Mouse (Mus musculus): ENCODE data around the gene Lif. TPM values are rescaled to one million over a fixed set of nuclear protein-coding genes. Genes with fewer than 3 reads are reported as not detected.

The Lif gene
- under 1 TPM; 0.16 to 0.50 TPM for total RNA-seq (2021)

DNA sequence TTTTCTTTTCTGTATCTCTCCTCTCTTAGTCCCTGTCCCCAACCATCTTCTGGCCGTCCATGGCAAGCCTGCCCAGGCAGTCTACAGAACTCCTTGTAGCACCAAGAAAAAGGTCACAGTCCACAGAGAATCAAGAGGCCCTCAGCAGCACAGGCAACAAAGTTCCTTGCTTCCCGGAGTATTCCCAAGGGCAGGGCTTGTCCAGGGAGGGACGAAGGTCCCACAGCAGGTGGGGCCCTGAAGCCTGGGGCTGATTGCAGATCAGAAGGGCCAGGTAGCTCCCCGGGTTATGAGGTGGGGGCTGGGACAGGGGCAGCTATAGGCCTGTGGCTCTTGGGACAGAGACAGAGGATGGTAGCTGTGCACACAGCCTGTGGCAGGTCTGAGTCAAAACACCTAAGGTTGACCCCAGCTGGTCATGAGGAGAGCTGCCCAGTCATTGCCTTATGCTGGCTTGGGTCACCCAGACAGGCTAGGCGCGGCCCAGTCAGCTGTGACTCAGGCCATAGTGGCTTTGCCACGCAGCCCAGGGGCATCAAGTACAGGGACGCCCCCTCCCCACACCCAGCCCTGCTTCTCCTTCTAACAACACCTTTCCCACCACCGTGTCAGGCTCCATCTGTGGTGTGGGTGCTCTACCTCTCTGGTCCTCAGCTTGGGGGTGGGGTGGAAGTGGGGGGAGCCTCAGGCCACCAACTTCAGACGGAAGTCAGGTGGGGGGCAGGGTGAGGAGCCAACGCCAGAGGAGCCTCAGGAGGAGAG, at the start of gene Lif:
Gene Lif, plus strand, starts transcription at position 712 of the 762 bp plus-strand sequence.
- intact Hi-C loops (cut with DNase I), result loop anchor here (5.0 kb wide), 1 partner anchor 70 kb away; no protein-coding TSS in a partner anchor
- DNase-seq, result no peak

DNA sequence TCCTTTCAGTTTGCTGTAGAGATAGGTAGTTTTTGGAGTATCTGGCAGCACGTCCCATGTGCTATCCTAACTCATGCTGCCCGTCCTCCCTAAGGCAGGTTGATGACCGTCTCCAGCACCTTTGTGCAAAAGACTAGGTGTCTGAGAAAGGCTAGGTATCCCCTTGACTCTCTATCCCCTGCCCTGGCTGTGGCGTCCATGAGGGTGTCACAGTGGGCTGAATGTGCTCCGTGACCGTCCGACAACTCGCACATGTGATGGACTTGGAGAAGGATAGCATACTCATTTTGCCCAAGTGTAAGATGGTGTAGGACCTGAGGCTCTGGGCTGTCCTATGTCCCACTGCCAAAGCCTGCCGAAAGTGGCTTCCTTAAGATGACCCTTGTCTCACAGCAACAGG, 49.7 kb upstream of the Lif start:
- DNase-seq, result no peak
- intact Hi-C loops (cut with DNase I), result no loop called here

DNA sequence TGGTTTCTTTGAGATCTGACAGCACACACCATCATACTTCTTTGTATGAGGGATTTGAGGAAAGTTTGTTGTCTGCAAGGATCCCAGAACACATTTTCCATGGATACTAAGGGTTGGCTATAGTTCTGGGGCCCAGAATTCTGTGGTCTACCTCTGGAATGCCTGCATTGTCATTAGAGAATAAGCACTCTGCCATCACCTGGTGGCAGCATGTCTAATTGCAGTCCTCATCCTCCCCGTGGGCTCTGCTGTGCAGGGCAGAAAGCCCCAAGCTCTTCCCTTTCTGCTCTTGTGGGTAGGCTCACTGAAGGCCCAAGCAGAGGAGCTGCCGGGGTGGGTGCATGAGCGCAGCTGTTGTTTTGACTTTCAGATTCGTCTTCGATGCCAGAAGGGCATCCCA, 47.8 kb upstream of the Lif start:
- intact Hi-C loops (cut with DNase I), result no loop called here

DNA sequence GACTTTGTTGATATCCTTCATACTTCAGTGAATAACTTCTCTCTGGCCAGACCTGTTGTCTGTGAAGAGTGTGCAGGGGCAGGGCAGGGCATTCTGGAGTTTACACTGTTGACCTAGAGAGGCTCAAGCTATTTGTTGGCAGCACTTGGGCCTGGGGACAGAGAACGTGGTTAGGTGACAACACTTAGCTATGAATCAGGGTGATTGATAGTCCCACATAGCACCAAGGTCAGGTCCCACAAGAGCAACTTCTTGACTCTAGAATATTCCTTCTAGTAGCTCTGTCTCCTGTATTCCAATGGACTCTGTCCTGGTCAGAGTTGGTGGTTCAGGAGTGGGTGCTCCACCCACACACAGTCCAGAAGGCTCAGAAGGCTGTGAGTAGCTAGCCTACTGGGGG, 46.6 kb upstream of the Lif start:
- DNase-seq, result no peak
- intact Hi-C loops (cut with DNase I), result no loop called here

More for the DNA sequence above, 47.8 kb upstream of the Lif start:
- no peak for DNase-seq

DNA sequence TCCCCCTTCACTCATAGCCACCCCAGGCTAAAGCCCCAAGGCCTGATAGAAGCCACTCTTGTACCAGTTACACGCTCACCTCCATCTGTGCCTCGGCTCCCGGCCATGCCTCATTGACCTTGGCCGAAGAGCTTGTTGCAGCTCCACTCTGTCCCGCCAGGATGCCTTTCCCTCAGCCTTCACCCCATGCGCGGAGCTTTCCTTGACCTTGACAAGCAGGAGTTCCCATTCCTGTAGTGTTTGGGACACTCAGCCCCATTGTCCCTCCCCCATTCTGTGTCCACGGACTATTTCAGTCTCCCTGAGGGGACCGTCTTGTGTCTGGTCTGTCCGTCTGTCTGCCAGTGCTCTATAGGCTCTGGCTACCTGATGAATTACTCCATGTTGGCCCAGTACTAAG, 44.2 kb upstream of the Lif start:
- intact Hi-C loops (cut with DNase I), result no loop called here
- no peak for DNase-seq

DNA sequence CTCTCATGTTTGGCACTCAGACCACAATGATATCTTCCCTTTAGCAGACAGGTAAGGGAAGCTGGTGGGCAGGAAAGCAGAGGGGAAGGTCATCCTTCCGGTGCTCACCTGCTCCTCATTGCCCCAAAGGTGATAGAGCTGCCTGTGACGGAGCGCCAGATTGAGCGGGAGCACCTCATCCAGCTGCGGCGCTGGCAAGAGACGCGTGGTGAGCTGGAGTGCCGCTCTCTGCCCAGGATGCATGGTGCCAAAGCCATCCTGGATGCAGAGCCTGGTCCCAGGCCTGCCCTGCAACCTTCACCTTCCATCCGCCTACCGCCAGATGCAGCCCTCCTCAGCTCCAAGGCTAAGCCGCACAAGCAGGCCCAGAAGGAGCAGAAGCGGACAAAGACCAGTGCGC, 42.8 kb upstream of the Lif start:
- intact Hi-C loops (cut with DNase I), result no loop called here
- DNase-seq, result no peak

DNA sequence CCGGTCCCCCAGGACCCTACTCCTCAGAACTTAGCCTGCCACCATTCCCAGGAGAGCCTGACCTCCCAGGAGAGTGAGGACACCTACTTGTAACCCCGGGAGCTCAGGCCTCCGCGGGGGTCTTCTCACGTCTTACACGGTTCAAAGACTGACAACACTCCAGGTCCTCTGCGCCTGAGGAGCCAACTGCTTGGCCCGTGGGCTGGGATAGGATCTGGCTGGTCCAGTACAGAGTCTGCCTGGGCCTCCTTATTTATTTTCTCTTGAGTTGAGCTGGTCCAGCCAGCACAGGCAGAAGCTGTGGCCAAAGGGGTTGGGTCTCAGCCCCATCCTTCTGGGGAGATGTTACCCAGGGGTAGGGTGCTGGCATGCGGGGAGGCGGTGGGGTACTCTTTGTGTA, 42.3 kb upstream of the Lif start:
- DNase-seq, result no peak
- intact Hi-C loops (cut with DNase I), result no loop called here

DNA sequence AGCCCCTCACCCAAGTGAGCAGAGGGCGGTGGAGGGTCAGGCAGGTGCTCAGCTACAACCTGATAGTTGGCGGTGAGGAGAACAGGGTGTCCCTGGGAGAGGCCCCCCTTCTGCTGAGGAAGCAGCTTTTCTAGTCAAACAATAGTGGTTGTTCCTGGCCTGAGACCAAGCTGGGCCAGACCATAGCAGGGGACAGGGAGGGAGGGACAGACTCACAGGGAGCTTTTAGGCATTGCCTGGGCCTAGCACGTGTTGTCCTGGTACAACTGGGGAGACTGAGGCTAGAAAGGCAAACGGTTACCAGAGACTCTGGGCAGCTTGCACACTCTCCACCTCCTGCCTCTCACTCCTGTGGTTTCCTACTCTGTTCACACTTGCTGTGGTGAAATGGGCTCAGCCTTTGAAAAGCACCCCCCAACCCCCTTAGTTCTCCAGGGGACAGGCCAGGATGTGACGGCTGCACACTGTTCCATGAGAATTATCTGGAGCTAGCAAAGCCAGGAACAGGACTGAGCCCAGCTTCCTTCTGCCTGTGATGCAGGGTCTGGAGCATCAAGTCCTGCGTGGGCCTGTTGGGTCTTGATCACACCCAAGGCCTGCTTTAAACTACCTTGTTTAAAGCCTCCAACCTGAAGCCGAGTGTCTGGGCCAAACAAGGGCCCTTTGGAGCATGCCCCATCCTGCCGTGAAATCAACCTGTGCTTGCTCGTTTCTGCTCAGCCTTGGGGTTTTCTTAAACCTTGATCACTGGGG, 40.9 kb upstream of the Lif start:
- intact Hi-C loops (cut with DNase I), result no loop called here
- peak; percentile 75 to 82 for DNase-seq

DNA sequence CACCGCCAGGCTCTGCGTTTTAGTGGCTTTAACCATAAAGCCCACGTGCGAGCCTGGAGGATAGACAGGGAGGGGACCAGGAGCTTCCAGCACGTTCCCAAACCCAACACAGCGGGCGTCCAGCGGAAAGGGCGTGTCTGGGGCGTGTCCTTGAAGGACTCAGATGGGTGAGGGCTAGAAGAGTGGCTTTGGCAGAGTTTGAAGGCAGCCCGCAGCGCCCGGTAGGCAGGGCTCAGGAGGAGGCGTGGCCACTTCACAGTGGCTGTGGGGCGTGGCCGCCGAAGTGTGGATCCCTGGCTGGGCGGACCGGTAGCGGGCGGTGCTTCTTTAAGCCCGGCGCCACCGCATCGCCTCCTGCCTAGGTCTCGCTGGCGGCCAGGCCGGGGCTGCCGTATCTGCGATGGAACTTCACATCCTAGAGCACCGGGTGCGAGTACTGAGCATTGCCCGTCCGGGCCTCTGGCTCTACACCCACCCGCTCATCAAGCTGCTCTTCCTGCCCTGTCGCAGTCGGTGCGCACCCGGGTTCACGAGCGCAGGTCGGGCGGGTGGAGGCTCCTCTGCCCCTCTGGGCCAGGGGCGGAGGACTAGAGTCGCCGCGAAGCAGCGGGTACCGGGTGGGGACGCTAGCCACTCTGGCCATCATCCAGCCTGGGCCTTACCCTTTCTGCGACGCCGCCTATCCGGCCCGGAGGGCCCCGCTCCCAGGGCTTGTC, 39.3 kb upstream of the Lif start, which contains the start of gene Castor1:
Gene Castor1, plus strand, starts transcription at position 312 of the 716 bp plus-strand sequence.
- peak; percentile 89 to 91 for DNase-seq
- intact Hi-C loops (cut with DNase I), result no loop called here

DNA sequence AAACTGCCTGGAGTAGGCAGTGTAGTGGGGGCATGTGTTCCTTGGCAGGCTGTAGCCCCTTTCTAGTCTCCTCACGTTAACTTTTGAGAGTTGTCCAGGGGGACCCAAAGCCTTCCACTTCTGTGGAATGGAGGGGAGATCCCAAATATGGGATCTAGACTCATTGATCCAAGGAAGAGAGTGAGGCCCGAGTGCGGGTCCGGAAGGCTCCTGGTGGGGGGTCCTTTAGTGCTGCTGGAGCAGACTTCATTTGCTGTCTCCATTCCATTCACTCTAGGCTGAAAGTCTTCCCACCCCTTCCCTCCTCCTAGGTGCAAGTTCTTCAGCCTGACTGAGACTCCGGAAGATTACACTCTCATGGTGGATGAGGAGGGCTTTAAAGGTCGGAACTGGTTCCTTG, 38.7 kb upstream of the Lif start:
- intact Hi-C loops (cut with DNase I), result loop anchor here (1.0 kb wide), 2 partner anchors 58 to 83 kb away; partner anchors contain the start of genes Ccdc157, Rnf215 and Sf3a1
- DNase-seq, result no peak

DNA sequence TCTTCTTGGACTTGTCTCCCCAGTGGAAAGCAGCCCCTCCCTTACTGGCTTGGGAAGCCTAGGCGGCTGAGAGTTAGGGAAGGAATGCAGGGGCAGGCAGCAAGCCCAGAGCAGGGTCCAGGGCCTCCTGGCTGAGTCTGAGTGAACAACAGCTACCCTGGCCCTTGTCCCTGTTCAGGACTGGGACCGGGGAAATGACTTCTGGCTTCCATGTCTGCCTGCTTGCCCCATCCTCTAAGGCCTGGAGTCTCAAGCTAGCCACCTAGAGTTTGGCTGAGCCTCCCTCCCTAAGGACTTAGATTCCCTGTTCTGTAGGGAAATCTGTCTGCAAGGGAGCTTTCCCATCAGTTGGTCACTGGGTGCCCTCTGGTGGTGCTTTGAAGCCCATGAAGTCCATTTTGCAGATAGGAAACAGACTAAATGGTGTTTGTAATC, 38.0 kb upstream of the Lif start:
- peak; percentile 76 to 78 for DNase-seq
- intact Hi-C loops (cut with DNase I), result loop anchor here (1.0 kb wide), 2 partner anchors 59 to 84 kb away; partner anchors contain the start of genes Ccdc157, Rnf215 and Sf3a1

DNA sequence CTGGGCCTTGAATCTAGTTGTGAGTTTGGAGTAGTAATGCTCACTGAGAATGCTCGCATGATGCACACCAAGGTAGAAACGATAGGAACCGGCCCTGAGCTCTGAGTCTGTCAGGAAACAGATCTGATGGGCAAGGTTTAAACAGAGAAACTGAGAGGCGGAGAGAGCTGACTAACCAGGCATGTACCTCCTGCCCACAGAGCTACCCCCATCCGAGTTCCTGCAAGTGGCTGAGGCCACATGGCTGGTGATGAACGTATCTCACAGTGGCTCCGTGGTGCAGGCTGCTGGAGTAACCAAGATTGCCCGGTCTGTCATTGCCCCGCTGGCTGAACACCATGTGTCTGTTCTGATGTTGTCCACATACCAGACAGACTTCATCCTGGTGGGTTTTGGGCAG, 37.4 kb upstream of the Lif start:
- no peak for DNase-seq
- intact Hi-C loops (cut with DNase I), result loop anchor here (1.0 kb wide), 4 partner anchors 36 to 85 kb away; partner anchors contain the start of genes Ccdc157, Rnf215 and Sf3a1

DNA sequence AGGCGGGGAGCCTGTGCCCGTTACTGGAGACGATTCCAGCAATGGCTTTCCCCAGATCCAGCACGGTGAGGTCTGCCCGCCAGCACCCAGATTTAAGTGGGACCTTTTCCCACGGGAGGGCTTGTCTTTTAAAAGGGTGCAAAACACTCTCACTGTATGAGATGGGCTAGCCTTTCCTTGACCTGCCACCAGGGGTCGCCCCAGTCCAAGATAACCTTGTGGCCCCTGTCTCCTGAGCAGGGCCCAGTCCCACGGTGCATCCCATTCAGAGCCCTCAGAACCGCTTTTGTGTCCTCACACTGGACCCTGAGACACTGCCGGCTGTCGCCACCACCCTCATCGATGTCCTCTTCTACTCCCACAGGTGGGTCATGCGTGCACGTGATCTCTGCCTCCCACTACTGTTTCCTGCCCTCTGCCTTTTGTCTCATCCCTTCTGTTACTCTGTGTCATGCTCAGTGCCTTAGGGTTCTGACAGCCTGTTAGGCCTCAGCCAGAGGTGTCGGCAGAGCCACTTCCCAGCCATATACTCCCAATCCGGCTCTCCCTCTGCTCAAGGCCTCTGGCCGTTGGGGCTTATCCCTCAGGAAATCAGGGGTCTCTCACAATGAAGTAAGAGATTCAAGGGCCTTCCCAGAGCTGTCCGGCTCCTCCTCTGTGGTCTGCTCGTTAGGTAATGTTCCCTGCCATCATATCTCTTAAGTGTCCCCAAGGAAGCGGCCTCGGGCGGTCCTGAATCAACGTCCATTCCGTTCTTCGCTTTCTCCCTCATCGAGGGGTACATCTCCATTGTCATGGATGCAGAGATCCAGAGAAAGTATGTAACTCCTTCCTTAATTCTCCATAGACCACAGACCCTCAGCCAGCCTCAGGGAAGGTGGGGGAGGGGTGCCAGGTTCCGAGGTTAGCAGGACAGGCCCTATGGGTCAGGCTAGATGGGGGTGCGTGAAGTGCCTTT, 36.6 kb upstream of the Lif start:
- intact Hi-C loops (cut with DNase I), result loop anchor here (1.0 kb wide), 2 partner anchors 36 to 38 kb away; no protein-coding TSS in a partner anchor
- peak; percentile 83 to 89 for DNase-seq

DNA sequence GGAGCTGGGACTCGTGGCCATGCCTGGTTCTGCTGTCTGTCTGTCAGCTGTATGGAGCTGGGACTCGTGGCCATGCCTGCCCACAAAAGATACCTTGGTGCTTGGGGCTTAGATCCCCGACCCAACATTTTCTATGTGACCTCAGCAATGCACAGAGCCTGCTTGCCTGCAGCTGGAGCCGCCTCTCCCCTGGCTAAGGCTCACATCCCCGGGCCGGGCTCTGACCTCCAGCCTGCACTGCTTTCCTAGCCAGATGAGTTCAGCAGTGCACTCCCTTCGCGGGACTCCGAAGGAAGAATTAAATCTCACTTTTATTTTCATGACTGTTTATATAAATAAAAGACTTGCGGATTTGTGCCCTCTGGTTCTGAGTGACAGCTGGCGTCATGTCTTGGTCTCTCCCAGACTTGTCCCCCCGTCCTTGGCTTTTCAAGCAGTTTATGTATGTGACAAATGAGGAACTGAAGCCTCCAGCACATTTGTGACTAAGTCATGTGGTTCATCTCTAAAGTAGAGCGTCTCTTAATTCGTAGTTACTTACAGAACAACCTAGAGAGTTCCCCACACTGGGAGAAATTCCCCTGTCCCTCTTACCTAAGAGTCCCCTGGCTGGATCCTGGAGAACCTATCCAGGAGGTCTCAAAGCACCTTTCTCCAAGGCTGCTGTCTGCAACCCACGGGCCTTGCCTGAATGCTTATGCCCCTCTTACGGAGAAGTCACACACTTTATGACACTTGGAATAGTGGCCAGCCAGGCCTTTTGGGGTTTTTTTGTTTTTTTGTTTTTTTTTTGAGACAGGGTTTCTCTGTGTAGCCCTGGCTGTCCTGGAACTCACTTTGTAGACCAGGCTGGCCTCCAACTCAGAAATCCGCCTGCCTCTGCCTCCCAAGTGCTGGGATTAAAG, 35.1 kb upstream of the Lif start:
- intact Hi-C loops (cut with DNase I), result no loop called here
- no peak for DNase-seq

DNA sequence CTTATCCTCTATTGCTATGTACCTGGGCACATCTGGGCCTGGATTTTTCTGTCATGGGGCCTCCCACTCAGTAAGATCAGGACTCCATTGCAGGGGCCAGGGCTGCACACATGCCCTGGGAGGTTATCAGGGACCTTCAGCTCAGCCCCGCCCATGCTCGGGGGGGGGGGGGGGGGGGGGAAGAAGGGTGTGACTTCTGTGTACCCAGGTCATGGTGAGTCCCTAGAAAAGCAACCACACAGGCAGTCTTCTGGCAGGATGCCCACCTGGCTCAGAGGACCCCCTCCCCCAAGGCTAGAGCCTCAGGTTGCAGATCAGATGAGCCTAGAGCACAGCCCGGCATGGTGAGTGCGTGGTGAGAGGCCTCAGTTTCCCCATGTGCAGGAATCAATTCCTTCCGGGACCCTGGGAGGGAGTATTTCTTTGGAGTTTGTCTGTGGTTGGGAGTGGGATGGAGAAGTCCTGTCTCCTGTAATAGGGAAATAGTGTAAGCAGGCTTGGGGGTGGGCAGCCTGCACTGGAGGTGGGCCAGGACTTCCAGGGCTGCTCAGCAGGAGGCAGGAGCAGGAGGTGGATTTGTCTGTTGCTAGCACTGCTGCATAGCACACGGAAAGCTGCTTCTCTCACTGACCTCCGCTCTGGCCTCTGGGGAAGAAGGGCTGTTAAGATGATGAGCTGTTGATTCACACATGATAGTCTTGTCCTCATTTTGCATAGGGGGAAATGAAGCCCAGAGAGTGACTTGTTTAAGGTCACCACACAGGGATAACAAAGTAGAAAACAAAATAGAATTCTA, 33.8 kb upstream of the Lif start:
- DNase-seq, result no peak
- intact Hi-C loops (cut with DNase I), result no loop called here

DNA sequence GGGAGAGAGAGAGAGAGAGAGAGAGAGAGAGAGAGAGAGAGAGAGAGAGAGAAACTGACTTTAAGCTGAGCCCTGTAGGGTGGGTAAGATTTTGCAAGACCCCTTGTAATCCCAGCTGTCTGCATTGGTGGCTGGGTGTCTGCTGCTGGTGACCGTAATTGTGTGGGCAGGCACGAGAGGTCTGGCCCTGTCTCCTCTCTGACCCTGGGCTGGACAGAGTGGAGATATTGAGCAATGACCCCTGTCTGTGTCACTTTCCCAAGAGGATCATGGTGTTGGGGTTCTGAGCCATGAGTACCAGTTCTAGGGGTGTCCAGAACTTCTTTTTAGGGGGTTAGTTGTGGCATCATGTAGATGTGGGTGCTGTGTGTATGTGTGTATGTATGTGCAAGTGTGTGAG, 33.1 kb upstream of the Lif start:
- no peak for DNase-seq
- intact Hi-C loops (cut with DNase I), result no loop called here

DNA sequence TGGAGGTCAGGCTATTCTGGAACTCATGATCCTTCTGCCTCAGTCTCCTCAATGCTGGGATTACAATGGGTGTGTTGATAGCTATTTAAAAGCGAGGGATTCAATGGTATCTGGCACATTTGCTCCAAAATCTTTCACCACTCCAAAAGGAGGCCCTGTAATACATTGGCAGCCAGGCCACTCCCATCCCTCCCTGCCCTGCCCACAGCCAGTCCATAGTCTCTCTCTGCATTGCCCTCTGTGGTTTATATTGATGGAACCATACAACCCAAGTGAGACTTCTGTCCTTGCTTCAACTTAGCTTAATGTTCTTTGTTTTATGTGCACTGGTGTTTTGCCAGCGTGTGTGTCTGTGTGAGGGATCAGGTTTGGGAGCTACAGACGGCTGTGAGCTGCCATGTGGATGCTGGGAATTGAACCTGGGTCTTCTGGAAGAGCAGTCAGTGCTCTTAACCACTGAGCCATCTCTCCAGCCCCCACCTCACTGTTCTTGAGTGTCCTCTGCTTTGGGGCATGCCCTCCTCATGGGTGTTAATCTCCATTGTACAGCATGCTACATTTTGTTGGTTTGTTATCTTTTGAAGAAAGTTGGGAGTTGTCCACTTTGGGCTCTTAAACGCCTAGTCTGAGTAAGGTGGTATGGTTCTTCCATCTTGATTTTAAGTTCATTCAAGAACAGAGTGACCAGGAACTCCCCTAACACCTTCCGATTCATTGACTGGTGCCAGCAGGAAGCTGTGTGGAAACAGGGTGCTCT, 30.6 kb upstream of the Lif start:
- no peak for DNase-seq
- intact Hi-C loops (cut with DNase I), result no loop called here
